Mouse (Mus musculus) heart, embryonic 10.5 days (tissue): Measurements from ENCODE around the gene Dbx2. TPM values are rescaled to one million over a fixed set of nuclear protein-coding genes. Genes with fewer than 3 reads are reported as not detected.

Experiments used
- DNase-seq: peaks from one replicate; pipeline ENCODE4 v3.0.0-alpha.2; 2017; ENCODE audit warnings: low spot score
- H3K27ac ChIP-seq: fragments of 300-500 bp; sonication (generic); 2 replicates; pipeline ENCODE4 v1.5.1; 2016; ENCODE audit warnings: mild to moderate bottlenecking
- H3K27me3 ChIP-seq: fragments of 300-500 bp; sonication (generic); 2 replicates; pipeline ENCODE4 v1.6.1; 2016; ENCODE audit warnings: mild to moderate bottlenecking; ENCODE audit not compliant: poor library complexity, insufficient read depth, severe bottlenecking
- H3K36me3 ChIP-seq: fragments of 300-500 bp; sonication (generic); 2 replicates; pipeline ENCODE4 v1.6.1; 2016; ENCODE audit warnings: mild to moderate bottlenecking, moderate library complexity
- H3K4me1 ChIP-seq: fragments of 300-500 bp; sonication (generic); 2 replicates; pipeline ENCODE4 v1.6.1; 2016; ENCODE audit warnings: mild to moderate bottlenecking
- H3K4me3 ChIP-seq: fragments of 300-500 bp; sonication (generic); 2 replicates; pipeline ENCODE4 v1.5.1; 2016; ENCODE audit warnings: mild to moderate bottlenecking, moderate library complexity
- H3K9me3 ChIP-seq: fragments of 300-500 bp; sonication (generic); 2 replicates; pipeline ENCODE4 v1.6.1; 2016; ENCODE audit warnings: mild to moderate bottlenecking, moderate library complexity
- WGBS: fragments of 180-500 bp; shearing (Covaris S2); methylation state at CpG from one replicate; pipeline ENCODE4 v1.1.7; 2016; 5-methylcytosine and 5-hydroxymethylcytosine counted together
- polyA plus RNA-seq: library from polyadenylated mRNA; unstranded; fragments of >200 nt; fragmentation: Nextera tagmentation; extraction: Ambion mirVana; gene quantifications from 2 replicates; pipeline ENCODE4 v1.2.1, GENCODE M21; 2016

Gene Dbx2
- polyA plus RNA-seq, 1 experiment from 2014 or later: not detected

DNA sequence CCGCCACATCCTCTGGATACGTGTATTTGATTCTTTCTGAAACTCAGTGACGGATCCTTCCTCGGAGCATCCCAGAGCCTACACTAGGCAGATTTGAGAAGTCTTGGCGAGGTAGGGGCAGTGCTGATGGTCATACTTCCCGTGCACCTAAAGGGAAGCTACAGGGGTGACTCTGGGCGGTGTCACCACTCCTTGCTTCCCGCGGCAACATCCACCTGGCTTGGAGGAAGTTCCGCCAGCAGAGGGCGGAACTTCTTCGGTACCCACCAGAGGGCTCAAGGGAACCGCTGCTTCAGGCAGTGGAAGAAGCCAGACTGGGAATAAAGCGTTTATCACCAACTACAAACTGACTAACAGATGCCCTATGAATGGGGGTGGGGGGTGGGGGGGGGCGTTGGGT lies 68.9 kb downstream of the Dbx2 start:
- DNase-seq: no peak
- Histone ChIP-seq H3K9me3 (no peaks in the 10 kb centered on the region), H3K4me3 (no peak overlapping the region), H3K4me1 (no peaks in the 10 kb centered on the region), H3K36me3 (no peaks in the 10 kb centered on the region), H3K27ac (no peak overlapping the region), H3K27me3 (no peaks in the 10 kb centered on the region)
- 87% methylated on average over 15 of the region's 15 CpGs for WGBS

DNA sequence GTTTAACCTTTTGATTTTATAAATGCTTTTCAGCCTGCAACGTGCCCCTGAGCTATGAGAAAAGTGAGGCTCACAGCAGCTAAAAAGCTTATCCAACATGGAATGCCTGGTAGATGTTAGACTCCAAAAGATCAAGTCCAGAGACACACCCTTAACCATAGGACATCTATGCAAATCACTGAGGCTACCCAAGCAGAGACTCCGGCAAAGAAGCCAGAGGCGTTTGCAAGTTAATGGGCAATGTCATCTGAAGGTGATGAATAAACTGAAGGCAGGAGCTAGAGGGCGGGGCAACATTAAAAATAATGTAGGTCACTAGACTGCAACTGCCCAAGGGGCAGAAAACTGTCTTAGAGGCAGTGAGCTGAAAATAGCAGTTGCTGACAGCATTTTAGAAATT lies 70.9 kb downstream of the Dbx2 start:
- no peaks in the 10 kb centered on the region for H3K36me3 ChIP-seq
- H3K4me1 ChIP-seq: no peaks in the 10 kb centered on the region
- no peak for DNase-seq
- no peak overlapping the region for H3K27ac ChIP-seq
- 67% methylated on average over 4 of the region's 4 CpGs for WGBS
- H3K9me3 ChIP-seq: no peaks in the 10 kb centered on the region
- H3K4me3 ChIP-seq: no peak overlapping the region
- no peaks in the 10 kb centered on the region for H3K27me3 ChIP-seq

DNA sequence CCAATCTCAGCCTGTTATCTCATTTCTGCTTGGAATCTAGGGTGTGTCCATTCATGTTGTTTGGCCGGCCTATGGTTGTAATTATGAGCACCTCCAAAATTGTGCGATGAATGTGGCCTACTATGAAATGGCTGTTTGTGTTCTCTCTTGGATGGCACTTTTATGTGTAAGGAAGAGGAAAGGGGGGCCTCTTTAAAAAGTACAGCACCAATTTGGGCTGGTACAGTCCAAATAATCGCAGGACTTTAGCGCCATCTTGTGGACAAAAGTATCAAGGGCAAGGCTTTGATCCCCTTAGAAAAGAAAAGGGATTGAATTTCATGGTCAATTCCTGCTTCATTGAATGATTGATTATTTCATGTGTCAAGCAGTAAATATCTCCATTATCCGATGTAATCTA lies 81.1 kb downstream of the Dbx2 start:
- 15% methylated on average over 5 of the region's 5 CpGs for WGBS
- DNase-seq: no peak
- no peak overlapping the region for H3K4me3 ChIP-seq
- peaks cover 16% of the 10 kb centered on the region; the same call in 1 of the 2 replicates for H3K27me3 ChIP-seq
- H3K36me3 ChIP-seq: no peaks in the 10 kb centered on the region
- H3K27ac ChIP-seq: no peak overlapping the region
- H3K9me3 ChIP-seq: no peaks in the 10 kb centered on the region
- no peaks in the 10 kb centered on the region for H3K4me1 ChIP-seq

Other genes starting within 250 kb of the Dbx2 start
- 0.63 and 1.8 TPM in 2 replicates for gene Nell2, start 127.4 kb downstream of the Dbx2 start, polyA plus RNA-seq
- 40.8 and 44.4 TPM in 2 replicates for gene Ano6, start 134.9 kb upstream of the Dbx2 start, polyA plus RNA-seq